Mouse (Mus musculus) thymus, postnatal 4 days (tissue): ENCODE measurements around the gene Tank.
A peak's percentile ranks its signal among the peaks of the same experiment; 100 is the strongest.

Experiments used
- DNase-seq: peaks from one replicate; pipeline ENCODE4 v3.0.0; 2021

The Tank gene

DNA sequence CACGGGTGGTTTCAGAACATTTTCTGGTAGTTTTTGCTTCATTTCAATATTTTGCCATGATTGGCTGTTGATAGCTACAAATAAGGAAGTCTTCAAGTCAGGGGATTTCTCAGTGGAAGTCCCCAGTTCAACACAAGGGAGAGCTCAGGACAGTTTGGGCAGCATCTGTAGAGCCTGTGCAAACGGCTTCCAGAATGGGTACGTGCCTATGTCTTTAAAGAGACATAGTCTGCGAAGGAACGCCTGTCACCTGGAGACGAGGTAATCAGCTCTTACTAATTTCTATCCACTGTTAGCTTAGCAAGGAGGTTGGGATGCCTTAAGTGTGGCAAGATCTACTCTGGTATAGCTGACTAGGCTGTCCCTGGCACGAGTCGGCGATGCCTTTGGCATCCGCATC lies at the start of gene Tank:
Gene Tank, plus strand, starts transcription at position 153 of the 400 bp plus-strand sequence.
- no peak for DNase-seq

- no peak for DNase-seq
These were observed 46.1 kb upstream of the Tank start for GRCm38 (mm10) chr2:61532326-61532725.

- DNase-seq = no peak
These were observed 45.3 kb upstream of the Tank start for GRCm38 (mm10) chr2:61533131-61533530.

- no peak for DNase-seq
These were observed 41.5 kb upstream of the Tank start for GRCm38 (mm10) chr2:61536901-61537300.

GRCm38 (mm10) chr2:61539378-61539777 lies 39.0 kb upstream of the Tank start:
- DNase-seq = no peak

GRCm38 (mm10) chr2:61542426-61542825 lies 36.0 kb upstream of the Tank start:
- no peak for DNase-seq

- no peak for DNase-seq
These were observed 32.7 kb upstream of the Tank start for GRCm38 (mm10) chr2:61545666-61546065.

GRCm38 (mm10) chr2:61548021-61548420 lies 30.4 kb upstream of the Tank start:
- DNase-seq = no peak

GRCm38 (mm10) chr2:61551680-61552079 lies 26.7 kb upstream of the Tank start:
- DNase-seq = no peak

- no peak for DNase-seq
These were observed 23.0 kb upstream of the Tank start for GRCm38 (mm10) chr2:61555367-61555766.

- no peak for DNase-seq
These were observed 22.6 kb upstream of the Tank start for GRCm38 (mm10) chr2:61555825-61556224.

GRCm38 (mm10) chr2:61556639-61557038 lies 21.7 kb upstream of the Tank start:
- DNase-seq = no peak

DNA sequence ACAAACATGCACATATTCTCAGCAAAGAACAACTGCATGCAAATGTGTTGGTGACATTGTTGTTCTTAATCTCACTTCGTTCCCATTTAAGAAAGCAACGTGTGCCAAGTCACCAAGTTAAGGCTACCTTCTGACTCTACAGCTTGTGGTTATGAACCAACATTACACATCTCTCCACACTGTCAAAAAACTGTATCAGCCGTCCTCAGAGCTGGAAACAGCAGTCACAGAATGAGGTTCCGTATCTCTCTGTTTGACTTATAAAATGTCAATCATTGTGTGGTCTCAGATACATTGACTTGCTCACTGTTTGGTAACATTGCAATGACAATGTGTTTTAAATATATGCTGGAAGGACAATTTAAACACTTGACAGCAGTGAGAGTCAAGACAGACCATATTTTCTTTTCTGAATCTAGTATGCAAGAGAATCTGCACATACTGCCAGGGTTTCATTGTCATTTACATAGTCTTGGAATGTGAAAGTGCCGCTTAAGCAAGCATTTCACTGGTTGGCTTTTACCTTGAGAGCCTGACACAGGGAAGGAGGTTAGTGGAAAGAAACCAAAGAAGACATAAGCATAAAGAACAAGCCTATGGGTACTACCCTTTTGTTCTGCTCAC lies 20.4 kb upstream of the Tank start:
- no peak for DNase-seq

DNA sequence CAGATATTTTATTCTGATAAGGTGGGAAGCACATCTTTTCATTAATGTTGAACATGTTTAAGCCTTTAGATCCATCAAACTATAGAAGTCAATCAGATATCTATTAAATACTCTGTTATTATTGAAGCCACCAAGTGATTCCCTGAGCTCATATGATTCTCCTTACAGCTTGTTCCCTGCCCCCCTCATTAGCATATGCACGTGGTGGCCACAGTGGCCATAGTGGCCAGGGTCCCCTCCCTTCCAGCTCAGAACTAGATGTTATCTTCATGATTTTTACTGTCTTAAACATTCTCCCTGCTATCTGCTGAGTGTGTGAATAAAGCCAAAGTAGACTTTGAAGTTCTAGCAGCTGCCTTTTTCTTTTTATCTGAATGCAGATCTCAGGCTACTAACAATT lies 17.3 kb upstream of the Tank start:
- DNase-seq = no peak

DNA sequence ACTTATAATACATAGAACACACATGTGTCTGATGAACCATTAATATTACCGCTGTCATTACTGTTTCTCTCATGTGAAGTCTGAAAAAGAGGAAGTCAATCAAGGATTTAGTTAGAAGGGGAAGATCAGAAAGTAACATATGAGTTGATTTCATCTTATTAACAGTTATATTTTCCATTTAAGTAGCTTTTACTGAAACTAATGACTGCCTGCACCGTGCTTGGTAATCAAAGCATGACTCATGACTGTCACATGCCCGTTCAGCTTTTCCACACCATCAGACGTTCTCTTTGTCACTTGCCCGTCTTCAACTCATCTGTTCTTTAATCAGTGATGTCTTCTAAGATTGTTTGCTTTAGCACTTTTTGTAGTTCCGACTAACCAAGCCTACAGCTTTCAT lies 15.2 kb upstream of the Tank start:
- no peak for DNase-seq

DNA sequence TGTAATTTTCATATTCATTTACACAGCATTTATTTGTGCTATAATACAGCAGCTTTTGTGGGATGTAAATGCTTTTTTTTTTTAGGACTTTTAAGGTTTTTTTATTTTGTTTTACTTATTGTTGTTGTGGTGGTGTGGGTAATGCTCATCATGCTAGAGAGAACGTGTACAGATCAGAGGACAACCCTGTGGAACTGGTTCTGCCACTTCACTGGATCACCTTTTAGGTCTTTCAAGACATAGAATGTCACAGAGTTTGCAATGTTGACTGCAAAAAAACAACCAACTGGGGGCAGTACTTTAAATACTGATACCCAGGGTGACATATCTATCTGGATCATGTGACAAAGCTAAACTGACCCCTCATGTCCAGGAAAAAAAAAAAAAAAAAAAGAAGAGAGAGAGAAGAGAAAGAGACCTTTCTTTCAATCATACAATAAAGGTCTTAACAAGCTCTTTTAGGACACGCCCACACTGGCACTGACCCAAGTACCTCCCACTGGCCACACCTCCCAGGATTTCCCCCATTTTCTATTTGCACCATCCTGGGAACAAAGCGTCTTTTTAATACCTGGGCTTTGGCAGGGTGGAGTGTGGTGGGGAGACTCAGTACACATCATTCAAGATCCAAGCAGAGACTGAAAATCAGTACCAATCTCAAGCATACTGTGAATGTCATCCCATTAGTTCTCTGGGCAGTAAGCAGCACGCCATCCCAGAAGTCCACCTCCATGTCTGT lies 11.2 kb upstream of the Tank start:
- DNase-seq = peak; percentile 11

GRCm38 (mm10) chr2:61569181-61569580 lies 9.2 kb upstream of the Tank start:
- DNase-seq = no peak

- DNase-seq = no peak
These were observed 6.9 kb upstream of the Tank start for GRCm38 (mm10) chr2:61571343-61571955.

GRCm38 (mm10) chr2:61576497-61576896 lies 1.9 kb upstream of the Tank start:
- DNase-seq = no peak

DNA sequence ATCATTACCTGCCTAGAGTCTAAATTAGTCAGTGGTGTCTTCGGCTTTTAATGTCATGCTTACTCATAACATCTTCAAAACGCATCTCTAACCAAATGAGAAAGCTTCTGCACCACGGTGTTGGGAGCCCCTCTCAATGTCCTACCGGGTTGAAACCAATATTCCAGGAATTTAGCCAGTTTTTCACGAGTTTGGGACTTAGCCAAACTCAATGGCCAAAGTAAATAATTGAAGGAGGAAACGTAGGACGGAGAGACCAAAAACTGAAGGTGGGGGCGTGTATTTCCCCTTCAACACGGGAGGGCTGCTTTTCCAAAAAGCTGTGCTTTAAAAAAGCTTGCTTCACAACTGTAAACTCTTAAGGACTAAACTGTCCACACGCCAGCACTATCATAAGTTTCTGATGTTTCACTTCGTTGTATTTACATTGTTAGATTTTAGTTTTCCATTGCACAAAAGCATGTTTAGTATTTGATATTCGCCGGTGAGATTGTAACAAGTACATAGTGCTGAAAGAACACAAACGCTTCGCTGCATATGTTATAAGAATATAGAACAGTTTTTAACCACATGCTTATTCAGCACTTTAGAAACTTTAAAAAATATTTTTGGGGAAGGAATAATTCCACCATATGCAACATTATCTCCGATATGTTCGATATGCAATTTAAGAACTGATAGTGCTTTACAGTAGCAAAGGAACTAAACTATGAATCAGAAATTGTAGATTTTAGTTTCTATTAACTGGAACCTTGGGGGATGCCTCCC lies 1.3 kb upstream of the Tank start:
- no peak for DNase-seq

DNA sequence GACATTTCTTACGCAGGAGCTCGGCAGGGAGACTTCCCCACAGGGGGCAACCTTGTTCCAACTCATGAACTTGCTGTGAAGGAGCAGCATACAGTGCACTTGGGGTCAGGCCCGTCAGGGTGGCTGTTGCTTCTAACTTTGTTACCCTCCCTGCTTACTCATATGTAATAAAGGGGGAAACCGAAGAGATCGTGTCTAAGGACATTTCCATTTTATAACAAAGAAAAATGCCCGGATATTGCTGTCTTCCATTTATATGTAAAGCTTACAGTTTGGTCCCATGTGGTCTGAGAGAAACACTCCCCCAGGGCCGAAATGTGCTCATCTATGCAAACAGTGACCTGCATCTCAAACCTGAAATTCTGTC lies 706 bp upstream of the Tank start:
- DNase-seq = peak; percentile 17

- DNase-seq = no peak
These were observed 1.2 kb downstream of the Tank start for GRCm38 (mm10) chr2:61579501-61579990.

DNA sequence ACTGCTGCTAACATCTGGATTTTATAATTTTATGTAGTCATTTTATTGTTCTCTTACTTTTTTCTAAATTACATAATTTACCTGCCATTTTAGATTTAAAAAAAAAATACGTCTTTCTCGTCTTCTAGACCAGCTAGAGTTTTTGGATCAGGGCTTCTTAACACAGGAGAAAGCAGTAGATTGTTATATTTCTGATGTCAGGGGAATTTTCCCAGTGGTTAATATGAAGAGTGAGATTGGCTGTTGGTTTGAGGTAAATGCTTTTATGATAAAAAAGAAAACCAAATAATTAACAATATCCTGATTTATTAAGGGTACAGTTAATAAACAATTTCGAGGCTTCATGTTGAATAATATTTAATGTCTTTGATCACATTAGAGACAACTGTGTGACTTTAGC lies 1.7 kb downstream of the Tank start:
- no peak for DNase-seq
